Mouse (Mus musculus) megakaryocyte, embryonic 14.5 days (primary cell): ENCODE measurements around the gene Retnlg. TPM values are rescaled to one million over a fixed set of nuclear protein-coding genes. Genes with fewer than 3 reads are reported as not detected.

Source experiments
- H3K27me3 ChIP-seq: replicated peaks from 2 replicates; pipeline ENCODE3; 2012; ENCODE audit warnings: inconsistent platforms
- H3K36me3 ChIP-seq: replicated peaks from 2 replicates; pipeline ENCODE3; 2012; ENCODE audit warnings: low read length, inconsistent platforms, mixed read lengths
- H3K4me1 ChIP-seq: 2 replicates; pipeline ENCODE4 v1.6.1; 2012; ENCODE audit warnings: inconsistent platforms
- H3K4me3 ChIP-seq: replicated peaks from 2 replicates; pipeline ENCODE3; 2012; ENCODE audit warnings: moderate library complexity, mild to moderate bottlenecking, inconsistent platforms
- H3K9me3 ChIP-seq: 2 replicates; pipeline ENCODE4 v1.6.1; 2012; ENCODE audit warnings: inconsistent platforms
- FLI1 ChIP-seq: IDR thresholded peaks from 2 replicates; pipeline ENCODE4 v1.6.1; 2012; ENCODE audit warnings: low read length, inconsistent platforms, mixed read lengths
- GATA1 ChIP-seq: IDR thresholded peaks from 3 replicates; pipeline ENCODE4 v1.6.1; 2012; ENCODE audit warnings: mixed read lengths, low read length, inconsistent platforms, borderline replicate concordance
- polyA plus RNA-seq: library from polyadenylated mRNA; stranded (reverse); fragments of >175 nt; gene quantifications from 2 replicates; pipeline ENCODE4 v1.2.3, GENCODE M21; 2012; ENCODE audit warnings: low replicate concordance; ENCODE audit not compliant: insufficient read depth

The Retnlg gene
- polyA plus RNA-seq, 1 experiment, result 0.81 TPM

DNA sequence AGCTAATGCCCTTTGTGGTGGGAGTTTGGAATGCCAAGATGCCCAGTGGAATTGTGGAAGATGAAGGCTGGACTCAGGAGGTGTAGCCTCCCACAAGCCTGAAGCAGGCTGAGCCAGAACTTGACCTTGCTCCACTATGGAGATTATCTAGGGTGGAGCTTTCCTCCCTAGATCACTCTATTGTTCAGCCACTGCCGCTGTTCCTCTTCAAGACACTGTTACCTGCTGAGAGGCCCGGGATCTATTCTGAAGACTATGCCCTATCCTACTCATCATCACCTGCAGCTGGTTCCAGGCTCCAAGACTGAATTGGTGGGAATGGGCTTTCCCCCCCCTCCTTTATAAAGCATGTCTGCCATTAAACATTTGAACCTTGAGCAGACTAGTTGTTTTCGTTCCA, 2.8 kb upstream of the Retnlg start:
- no peak overlapping the region for H3K4me3 ChIP-seq
- TF ChIP-seq GATA1, result no peak
- no peak for TF ChIP-seq FLI1
- no peaks in the 10 kb centered on the region for H3K36me3 ChIP-seq
- no peaks in the 10 kb centered on the region for H3K27me3 ChIP-seq
- H3K4me1 ChIP-seq, result no peaks in the 10 kb centered on the region
- no peaks in the 10 kb centered on the region for H3K9me3 ChIP-seq

DNA sequence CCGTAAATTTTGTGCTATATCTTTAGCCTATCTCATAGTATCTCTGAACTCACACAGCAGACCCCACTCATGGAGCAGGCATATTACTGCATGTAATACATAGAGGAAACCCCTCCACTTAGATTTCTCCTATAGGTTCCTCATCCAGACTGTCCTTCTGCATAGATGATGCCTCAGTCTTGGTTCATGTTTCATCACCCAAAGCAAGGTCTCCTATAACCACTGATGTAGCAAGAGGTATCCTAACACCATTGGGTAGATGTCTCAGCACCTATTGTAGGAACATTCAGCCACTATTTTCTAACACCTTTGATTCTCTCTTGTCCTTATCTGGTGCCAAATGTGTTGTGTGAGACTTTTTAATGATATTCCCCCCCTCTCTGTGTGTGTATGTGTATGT, 667 bp upstream of the Retnlg start:
- Histone ChIP-seq H3K36me3 (no peaks in the 10 kb centered on the region), H3K4me1 (no peaks in the 10 kb centered on the region), H3K27me3 (no peaks in the 10 kb centered on the region), H3K9me3 (no peaks in the 10 kb centered on the region), H3K4me3 (no peak overlapping the region)
- TF ChIP-seq GATA1, result no peak
- no peak for TF ChIP-seq FLI1

DNA sequence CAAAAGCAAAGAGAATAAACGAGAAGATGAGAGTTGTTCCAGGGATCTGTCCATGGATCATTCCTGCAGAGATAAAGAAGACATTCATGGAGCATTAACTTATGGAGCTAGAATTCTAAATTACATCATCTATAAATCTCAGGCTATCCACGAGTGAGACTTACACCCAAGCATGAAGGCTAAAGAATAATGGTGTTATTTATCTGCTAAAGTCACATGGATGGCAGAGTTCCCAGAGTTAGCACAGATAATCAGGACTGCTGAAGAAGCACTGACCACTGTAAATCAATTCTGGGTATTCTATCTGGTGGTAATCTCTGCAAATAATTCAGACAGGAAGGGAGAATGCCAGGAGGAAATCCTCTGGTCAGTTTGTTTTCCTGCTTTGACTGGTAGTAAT, 18.3 kb downstream of the Retnlg start:
- Histone ChIP-seq H3K36me3 (no peaks in the 10 kb centered on the region), H3K27me3 (no peaks in the 10 kb centered on the region), H3K4me3 (no peak overlapping the region), H3K4me1 (no peaks in the 10 kb centered on the region), H3K9me3 (peaks cover 6% of the 10 kb centered on the region; the same call in 1 of the 2 replicates)
- TF ChIP-seq GATA1, result no peak
- TF ChIP-seq FLI1, result no peak

DNA sequence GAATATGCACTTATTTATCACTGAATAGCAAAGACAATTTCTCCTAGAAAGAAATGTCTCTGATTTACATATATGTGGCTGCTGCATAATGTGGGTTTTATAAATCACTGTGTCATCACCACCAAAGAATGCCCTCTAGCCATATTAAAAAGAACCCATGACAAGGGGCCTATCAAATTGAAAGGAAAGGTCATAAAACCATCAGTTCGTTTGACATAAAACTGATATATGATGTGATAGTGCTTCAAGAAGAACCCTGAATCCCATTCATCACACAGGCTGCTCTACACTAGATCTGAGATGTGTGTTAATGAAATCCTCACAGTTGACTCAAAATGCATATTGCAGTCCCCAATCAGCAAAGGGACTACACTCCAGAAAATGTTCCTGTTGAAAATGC, 27.4 kb downstream of the Retnlg start:
- Histone ChIP-seq H3K36me3 (no peaks in the 10 kb centered on the region), H3K27me3 (no peaks in the 10 kb centered on the region), H3K4me1 (no peaks in the 10 kb centered on the region), H3K9me3 (no peaks in the 10 kb centered on the region), H3K4me3 (no peak overlapping the region)
- TF ChIP-seq FLI1, result no peak
- TF ChIP-seq GATA1, result no peak

DNA sequence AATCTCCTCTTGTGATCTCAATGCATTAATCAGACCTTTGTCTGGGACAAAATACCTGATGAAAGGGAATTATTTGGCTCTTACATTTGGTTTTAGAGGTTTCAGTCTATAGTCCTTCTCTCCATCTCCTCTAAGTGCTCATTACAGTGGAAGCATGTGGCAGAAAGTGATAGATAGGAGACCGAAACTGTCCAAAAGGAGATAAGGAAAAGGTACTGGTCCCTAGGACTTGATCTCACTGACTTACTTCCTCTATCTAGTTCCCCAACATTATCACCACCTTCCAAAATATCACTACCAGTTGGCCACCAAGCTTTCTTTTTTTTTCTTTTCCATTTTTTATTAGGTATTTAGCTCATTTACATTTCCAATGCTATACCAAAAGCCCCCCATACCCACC, 38.8 kb downstream of the Retnlg start:
- TF ChIP-seq FLI1 (no peak), GATA1 (no peak)
- H3K27me3 ChIP-seq, result no peaks in the 10 kb centered on the region
- no peaks in the 10 kb centered on the region for H3K9me3 ChIP-seq
- H3K4me1 ChIP-seq, result no peaks in the 10 kb centered on the region
- H3K36me3 ChIP-seq, result no peaks in the 10 kb centered on the region
- H3K4me3 ChIP-seq, result no peak overlapping the region

DNA sequence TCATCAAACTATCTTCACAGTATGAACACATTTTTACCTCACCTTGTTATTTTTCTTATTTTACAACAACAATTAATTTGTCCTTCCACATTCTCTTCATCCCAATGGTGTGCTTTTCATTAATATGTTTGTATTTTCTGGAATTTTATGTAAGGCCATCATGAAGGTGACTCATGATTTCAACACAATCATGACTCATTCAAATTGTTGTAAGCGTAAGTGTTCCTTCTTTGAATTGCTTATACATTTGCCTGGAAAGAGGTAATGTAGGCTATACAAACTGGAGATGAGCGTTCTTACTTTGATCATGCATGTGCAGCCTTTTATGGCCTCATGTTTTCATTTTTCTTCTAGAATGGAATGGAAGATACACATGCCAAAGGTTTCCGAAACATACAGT, 40.8 kb downstream of the Retnlg start:
- H3K9me3 ChIP-seq, result no peaks in the 10 kb centered on the region
- H3K4me3 ChIP-seq, result no peak overlapping the region
- no peaks in the 10 kb centered on the region for H3K36me3 ChIP-seq
- H3K27me3 ChIP-seq, result no peaks in the 10 kb centered on the region
- H3K4me1 ChIP-seq, result no peaks in the 10 kb centered on the region
- TF ChIP-seq FLI1, result no peak
- TF ChIP-seq GATA1, result no peak

DNA sequence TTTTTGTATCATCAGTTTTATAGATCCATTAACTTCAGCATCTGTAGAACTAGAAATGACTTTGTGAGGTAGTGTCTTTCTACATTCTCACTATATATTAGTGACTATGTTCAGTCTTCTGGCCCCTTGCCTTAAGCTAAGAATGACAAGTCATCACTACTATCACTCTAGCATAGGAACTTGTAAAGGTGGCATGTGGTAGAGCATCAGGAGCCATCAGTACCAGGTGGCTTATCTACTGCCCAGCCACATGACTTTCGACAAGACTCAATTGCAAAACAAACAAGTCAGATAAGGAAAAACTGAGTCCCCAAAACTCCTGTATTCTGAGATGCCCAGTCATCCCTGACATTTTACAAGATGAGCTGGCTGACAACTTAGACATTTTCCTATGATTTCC, 51.3 kb downstream of the Retnlg start:
- Histone ChIP-seq H3K9me3 (no peaks in the 10 kb centered on the region), H3K4me1 (no peaks in the 10 kb centered on the region), H3K36me3 (peaks cover 56% of the 10 kb centered on the region), H3K27me3 (no peaks in the 10 kb centered on the region), H3K4me3 (no peak overlapping the region)
- TF ChIP-seq GATA1 (no peak), FLI1 (no peak)

Other genes with a start within 250 kb of the Retnlg start
- not detected in 2 replicates for gene Trat1, start 100.6 kb upstream of the Retnlg start, polyA plus RNA-seq
- not detected in 2 replicates for gene Retnlb, start 55.8 kb upstream of the Retnlg start, polyA plus RNA-seq
- not detected in 2 replicates for gene Retnla, start 30.1 kb upstream of the Retnlg start, polyA plus RNA-seq
- 3.6 and 4.0 TPM in 2 replicates for gene Dzip3, start 121.5 kb downstream of the Retnlg start, polyA plus RNA-seq
- gene Cip2a, start 121.6 kb downstream of the Retnlg start, polyA plus RNA-seq, result 1.2 TPM in 1 of 2 replicates, not detected in the other
- not detected in 2 replicates for gene Myh15, start 184.9 kb downstream of the Retnlg start, polyA plus RNA-seq